Mouse (Mus musculus) thymus, adult 2 months (tissue): ENCODE data around the gene Zfp385b.

Experiments
- CTCF ChIP-seq: fragments of 200-500 bp; IDR thresholded peaks from 2 replicates; pipeline ENCODE4 v1.5.1; 2012; ENCODE audit warnings: mild to moderate bottlenecking, control low read depth, low read length, moderate library complexity, borderline replicate concordance; ENCODE audit not compliant: control insufficient read depth, poor library complexity, insufficient read depth; ENCODE audit errors: extremely low read depth
- POLR2A ChIP-seq: fragments of 200-500 bp; IDR thresholded peaks from 2 replicates; pipeline ENCODE4 v1.6.1; 2012; ENCODE audit warnings: mild to moderate bottlenecking, low read length, control low read depth, moderate library complexity; ENCODE audit not compliant: control insufficient read depth, poor library complexity, insufficient read depth; ENCODE audit errors: extremely low read depth

DNA sequence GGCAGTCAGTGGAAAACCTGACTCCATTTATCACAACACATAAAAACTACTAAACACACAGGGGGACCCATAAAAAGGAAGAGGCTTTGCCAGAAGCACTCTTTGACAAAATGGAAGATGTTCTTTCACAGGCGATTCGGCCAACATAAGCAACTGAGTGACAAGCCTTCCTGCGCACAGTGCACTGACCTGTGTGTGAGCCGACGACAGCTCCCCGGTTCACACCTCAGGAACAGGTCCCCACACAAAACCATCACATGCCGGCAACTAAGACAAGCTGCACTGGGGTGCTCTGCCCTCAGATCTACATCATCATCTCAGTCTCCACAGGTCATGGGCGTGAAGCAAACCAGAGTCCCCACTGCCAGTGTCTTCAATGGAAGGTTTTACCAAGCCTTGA lies 375.2 kb downstream of the Zfp385b start:
- TF ChIP-seq POLR2A (no peak), CTCF (no peak)
